Mouse (Mus musculus): ENCODE measurements around the gene Dhps.
A peak's percentile ranks its signal among the peaks of the same experiment; 100 is the strongest.
"Not testable (repeated sequence)": the region's sequence is repeated elsewhere in the genome, so short reads cannot be mapped to it uniquely, and the experiment has no call there.

Dhps gene

GRCm38 (mm10) chr8:85095566-85095965 is 24.0 kb downstream of the Dhps start:
- no peak for DNase-seq (ENCODE audit: low read depth, low spot score)

DNA sequence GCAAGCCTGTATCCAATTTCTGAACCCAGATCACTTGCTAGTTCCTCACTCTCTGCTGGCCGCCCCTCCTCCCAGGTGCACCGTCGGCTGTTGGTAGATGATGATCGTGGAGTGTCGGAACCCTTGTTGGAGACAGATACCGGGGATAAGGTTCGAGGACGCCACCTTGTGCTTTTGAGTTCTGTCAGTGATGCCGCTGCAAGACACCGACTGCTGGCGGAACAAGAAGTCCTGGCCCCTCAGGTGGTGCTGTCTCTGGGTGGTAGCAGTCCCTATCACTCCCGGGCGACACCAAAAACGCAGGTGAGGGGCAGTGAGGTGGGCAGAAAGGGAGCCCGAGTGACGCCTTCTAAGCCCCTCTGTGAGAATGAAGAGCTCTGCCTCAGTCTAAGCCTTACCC is 24.6 kb downstream of the Dhps start:
- DNase-seq (ENCODE audit: low read depth, low spot score), result no peak

DNA sequence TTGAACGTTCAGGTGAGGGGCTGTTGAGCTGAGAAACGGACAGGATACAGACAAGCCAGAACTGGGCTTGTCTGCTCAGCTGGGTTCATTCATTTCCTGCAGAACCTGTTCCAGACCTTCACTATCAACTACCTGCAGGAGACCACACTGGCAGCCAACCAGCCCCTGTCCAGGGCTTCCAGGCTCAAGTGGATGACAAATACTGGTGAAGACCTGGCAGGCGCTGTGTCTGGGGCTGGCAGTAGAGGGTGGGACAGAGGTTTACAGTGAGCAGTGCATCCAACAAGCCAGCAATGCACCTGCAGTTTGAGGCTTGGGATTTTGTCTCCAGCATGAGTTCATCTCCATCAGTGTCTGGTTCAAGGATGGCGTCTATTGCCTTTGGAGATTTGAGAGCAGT is 25.3 kb downstream of the Dhps start:
- DNase-seq (ENCODE audit: low read depth, low spot score), result no peak

DNA sequence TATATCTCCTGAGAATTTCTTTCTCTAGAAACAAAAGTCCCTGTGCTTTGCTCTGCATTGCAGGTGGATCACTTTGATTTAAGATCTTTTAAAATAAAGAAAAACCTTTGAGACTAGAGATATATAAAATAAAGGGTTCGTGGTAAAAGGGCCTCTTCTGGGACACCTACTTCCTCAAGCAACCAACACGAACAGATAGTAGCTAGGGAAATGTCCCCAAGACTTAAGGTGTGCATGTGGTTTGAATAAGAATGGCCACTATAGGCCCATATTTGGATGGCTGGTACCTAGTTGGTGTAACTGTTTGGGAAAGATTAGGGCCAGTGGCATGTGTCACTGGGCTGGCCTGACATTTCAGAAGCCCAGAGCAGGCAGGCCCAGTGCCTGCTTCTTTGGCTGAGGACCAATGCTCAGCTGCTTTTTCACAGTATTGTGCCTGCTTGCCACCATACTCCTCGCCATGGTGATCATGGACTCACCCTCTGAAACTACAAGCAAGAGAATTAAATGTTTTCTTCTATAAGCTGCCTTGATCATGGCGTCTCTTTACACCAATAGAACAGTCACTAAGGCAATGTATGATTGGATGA is 28.6 kb downstream of the Dhps start:
- no peak for DNase-seq (ENCODE audit: low read depth, low spot score)

GRCm38 (mm10) chr8:85113241-85113640 is 41.7 kb downstream of the Dhps start:
- DNase-seq (ENCODE audit: low read depth, low spot score), result no peak

DNA sequence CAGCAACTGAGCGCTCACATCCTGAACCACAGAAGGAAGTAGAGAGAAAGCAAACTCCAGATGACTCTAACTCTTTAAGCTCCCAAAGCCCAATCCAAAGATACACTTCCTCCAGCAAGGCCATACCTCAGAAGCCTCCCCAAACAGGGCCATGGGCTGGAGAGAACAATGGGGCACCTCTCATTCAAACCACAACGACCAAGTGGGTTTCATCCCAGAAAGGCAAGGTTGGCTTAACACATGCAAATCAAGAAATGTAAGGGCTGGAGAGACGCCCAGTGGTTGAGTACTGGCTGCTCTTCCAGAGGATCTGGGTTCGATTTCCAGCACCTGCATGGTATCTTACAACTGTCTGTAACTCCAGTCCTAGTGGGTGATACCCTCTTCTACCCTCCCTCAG is 43.9 kb downstream of the Dhps start:
- no peak for DNase-seq (ENCODE audit: low read depth, low spot score)

DNA sequence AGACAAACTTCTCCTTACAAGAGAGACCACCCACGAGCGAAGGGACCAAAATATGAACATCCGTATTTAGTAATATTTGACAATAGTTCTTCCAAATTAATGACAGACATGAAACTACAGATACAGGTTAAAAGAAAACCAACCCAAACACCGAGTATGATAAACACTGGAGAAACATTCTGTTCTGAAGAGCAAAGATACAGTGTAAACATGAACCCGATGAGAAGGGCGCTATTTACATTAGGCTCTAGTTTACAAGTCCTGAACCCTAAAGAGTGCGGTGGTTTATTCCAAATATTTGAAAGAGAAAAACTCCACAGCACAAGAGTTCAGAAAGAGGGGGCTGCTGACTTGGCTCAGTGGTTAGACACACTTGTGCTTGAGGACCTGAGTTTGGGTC is 45.4 kb downstream of the Dhps start:
- no peak for DNase-seq (ENCODE audit: low read depth, low spot score)

- DNase-seq (ENCODE audit: low read depth, low spot score), result peak; percentile 83
Measured at GRCm38 (mm10) chr8:85119052-85119981, 47.8 kb downstream of the Dhps start.

DNA sequence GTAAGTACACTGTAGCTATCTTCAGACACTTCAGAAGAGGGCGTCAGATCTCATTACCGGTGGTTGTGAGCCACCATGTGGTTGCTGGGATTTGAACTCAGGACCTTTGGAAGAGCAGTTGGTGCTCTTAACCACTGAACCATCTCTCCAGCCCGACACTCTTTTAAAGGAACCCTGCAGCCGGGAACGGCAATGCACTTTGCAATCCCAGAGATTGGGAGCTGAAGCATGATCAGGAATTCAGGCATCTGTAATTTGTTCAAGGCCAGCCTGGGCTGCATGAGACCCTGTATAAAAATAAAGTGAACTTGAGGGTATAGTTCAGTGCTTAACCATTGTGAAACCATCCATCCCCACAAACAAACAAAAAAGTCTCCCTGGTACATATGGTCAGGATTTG is 48.7 kb downstream of the Dhps start:
- DNase-seq (ENCODE audit: low read depth, low spot score), result not testable (repeated sequence)

DNA sequence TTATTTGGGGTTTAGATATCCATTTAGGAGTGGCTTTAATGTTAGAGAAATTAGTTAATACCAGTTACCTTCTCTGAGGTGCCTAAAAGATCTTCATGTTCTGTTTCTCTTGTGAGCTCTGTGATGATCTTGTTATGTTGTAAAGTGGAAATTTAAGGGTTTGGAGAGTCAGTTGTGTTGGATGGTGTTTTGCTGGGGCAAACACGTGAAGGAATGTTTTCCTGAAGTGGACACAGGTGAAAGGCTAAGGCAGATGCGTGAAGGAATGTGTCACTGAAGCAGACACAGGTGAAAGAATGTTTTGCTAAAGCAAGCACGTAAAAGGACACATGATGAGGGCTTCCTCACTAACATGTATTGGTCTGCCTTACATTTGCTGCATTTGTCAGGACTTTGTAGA is 51.4 kb downstream of the Dhps start, which contains the start of gene Zfp791:
Gene Zfp791 (minus strand): TSS at position 101 of the 400 bp plus-strand sequence.
- no peak for DNase-seq (ENCODE audit: low read depth, low spot score)

GRCm38 (mm10) chr8:85123691-85124090 is 52.1 kb downstream of the Dhps start:
- DNase-seq (ENCODE audit: low read depth, low spot score), result no peak

Data from forelimb bud, embryonic 11.5 days (tissue).